Mouse (Mus musculus): ENCODE results near the gene Kctd18. TPM values are rescaled to one million over a fixed set of nuclear protein-coding genes. Genes with fewer than 3 reads are reported as not detected.
"Not testable (repeated sequence)": the region's sequence is repeated elsewhere in the genome, so short reads cannot be mapped to it uniquely, and the experiment has no call there.

Kctd18 gene
- polyA plus RNA-seq, 1 experiment = 4.8 TPM

- Histone ChIP-seq H3K36me3 (ENCODE audit: control insufficient read depth, insufficient read depth, low read length) (no peaks in the 10 kb centered on the region), H3K27ac (ENCODE audit: insufficient read depth, low read depth, low read length) (no peak overlapping the region), H3K27me3 (replicated peaks; ENCODE audit: control insufficient read depth, insufficient read depth, low read length) (no peaks in the 10 kb centered on the region), H3K4me1 (ENCODE audit: control insufficient read depth, insufficient read depth, low read length) (no peaks in the 10 kb centered on the region), H3K4me3 (ENCODE audit: insufficient read depth, low read depth, low read length) (no peak overlapping the region)
- no peak for DNase-seq
- TF ChIP-seq POLR2A (IDR thresholded peaks at IDR 0.05; ENCODE audit: low read depth, low read length) = no peak
- no peak for TF ChIP-seq CTCF (conservative IDR thresholded peaks at IDR 0.05; ENCODE audit: insufficient read depth, insufficient read length, low read depth, low read length)
- 90% methylated on average over 11 of the region's 11 CpGs for WGBS
Observed at GRCm38 (mm10) chr1:58055598-58055997, 36.8 kb upstream of the Kctd18 start.

- TF ChIP-seq POLR2A (IDR thresholded peaks at IDR 0.05; ENCODE audit: low read depth, low read length) (no peak), CTCF (conservative IDR thresholded peaks at IDR 0.05; ENCODE audit: insufficient read depth, insufficient read length, low read depth, low read length) (no peak)
Observed at GRCm38 (mm10) chr1:58049126-58049525, 30.4 kb upstream of the Kctd18 start.

GRCm38 (mm10) chr1:58046721-58047290 is 28.1 kb upstream of the Kctd18 start:
- DNase-seq = no peak
- H3K4me3 ChIP-seq (ENCODE audit: insufficient read depth, low read depth, low read length) = no peak overlapping the region
- H3K36me3 ChIP-seq (ENCODE audit: control insufficient read depth, insufficient read depth, low read length) = no peaks in the 10 kb centered on the region
- no peaks in the 10 kb centered on the region for H3K4me1 ChIP-seq (ENCODE audit: control insufficient read depth, insufficient read depth, low read length)
- H3K27me3 ChIP-seq (replicated peaks; ENCODE audit: control insufficient read depth, insufficient read depth, low read length) = no peaks in the 10 kb centered on the region
- H3K27ac ChIP-seq (ENCODE audit: insufficient read depth, low read depth, low read length) = no peak overlapping the region
- 60% methylated on average over 3 of the region's 3 CpGs for WGBS
- TF ChIP-seq CTCF (conservative IDR thresholded peaks at IDR 0.05; ENCODE audit: insufficient read depth, insufficient read length, low read depth, low read length) = no peak
- no peak for TF ChIP-seq POLR2A (IDR thresholded peaks at IDR 0.05; ENCODE audit: low read depth, low read length)

More at GRCm38 (mm10) chr1:58049126-58049525, 30.4 kb upstream of the Kctd18 start:
- DNase-seq = peak; percentile 57
- Histone ChIP-seq H3K27ac (ENCODE audit: insufficient read depth, low read depth, low read length) (no peak overlapping the region), H3K4me3 (ENCODE audit: insufficient read depth, low read depth, low read length) (no peak overlapping the region), H3K4me1 (ENCODE audit: control insufficient read depth, insufficient read depth, low read length) (no peaks in the 10 kb centered on the region), H3K27me3 (replicated peaks; ENCODE audit: control insufficient read depth, insufficient read depth, low read length) (no peaks in the 10 kb centered on the region), H3K36me3 (ENCODE audit: control insufficient read depth, insufficient read depth, low read length) (no peaks in the 10 kb centered on the region)
- WGBS = 89% methylated on average over 5 of the region's 5 CpGs

GRCm38 (mm10) chr1:58045546-58045945 is 26.8 kb upstream of the Kctd18 start:
- Histone ChIP-seq H3K27ac (ENCODE audit: insufficient read depth, low read depth, low read length) (no peak overlapping the region), H3K4me1 (ENCODE audit: control insufficient read depth, insufficient read depth, low read length) (no peaks in the 10 kb centered on the region), H3K36me3 (ENCODE audit: control insufficient read depth, insufficient read depth, low read length) (no peaks in the 10 kb centered on the region), H3K4me3 (ENCODE audit: insufficient read depth, low read depth, low read length) (no peak overlapping the region), H3K27me3 (replicated peaks; ENCODE audit: control insufficient read depth, insufficient read depth, low read length) (no peaks in the 10 kb centered on the region)
- TF ChIP-seq POLR2A (IDR thresholded peaks at IDR 0.05; ENCODE audit: low read depth, low read length) (no peak), CTCF (conservative IDR thresholded peaks at IDR 0.05; ENCODE audit: insufficient read depth, insufficient read length, low read depth, low read length) (no peak)
- WGBS = 79% methylated on average over 5 of the region's 5 CpGs
- no peak for DNase-seq

DNA sequence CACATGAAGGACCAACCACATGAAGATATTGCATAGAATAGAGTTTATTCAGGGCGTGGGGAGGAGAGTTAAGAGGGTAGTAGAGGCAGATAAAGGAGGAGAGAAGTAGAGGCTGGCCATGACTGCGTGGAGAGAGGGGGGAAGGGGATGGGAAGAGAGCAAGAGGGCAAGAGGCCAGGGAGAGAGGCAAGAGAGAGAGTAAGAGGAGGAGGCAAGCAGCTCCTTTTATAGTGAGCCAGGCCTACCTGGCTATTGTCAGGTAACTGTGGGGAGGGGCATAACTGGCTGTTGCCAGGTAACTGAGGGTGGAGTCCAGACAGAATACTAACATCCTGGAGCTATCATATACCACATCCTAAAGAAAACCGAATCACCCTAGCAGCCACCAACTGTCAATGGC is 26.3 kb upstream of the Kctd18 start:
- Histone ChIP-seq H3K36me3 (ENCODE audit: control insufficient read depth, insufficient read depth, low read length) (no peaks in the 10 kb centered on the region), H3K27ac (ENCODE audit: insufficient read depth, low read depth, low read length) (no peak overlapping the region), H3K27me3 (replicated peaks; ENCODE audit: control insufficient read depth, insufficient read depth, low read length) (no peaks in the 10 kb centered on the region), H3K4me1 (ENCODE audit: control insufficient read depth, insufficient read depth, low read length) (no peaks in the 10 kb centered on the region), H3K4me3 (ENCODE audit: insufficient read depth, low read depth, low read length) (no peak overlapping the region)
- 68% methylated on average over 3 of the region's 3 CpGs for WGBS
- DNase-seq = no peak
- TF ChIP-seq POLR2A (IDR thresholded peaks at IDR 0.05; ENCODE audit: low read depth, low read length) = no peak
- no peak for TF ChIP-seq CTCF (conservative IDR thresholded peaks at IDR 0.05; ENCODE audit: insufficient read depth, insufficient read length, low read depth, low read length)

GRCm38 (mm10) chr1:58037306-58037705 is 18.6 kb upstream of the Kctd18 start:
- not testable (repeated sequence) for H3K36me3 ChIP-seq (ENCODE audit: control insufficient read depth, insufficient read depth, low read length); H3K27me3 ChIP-seq (replicated peaks; ENCODE audit: control insufficient read depth, insufficient read depth, low read length); H3K4me1 ChIP-seq (ENCODE audit: control insufficient read depth, insufficient read depth, low read length); H3K4me3 ChIP-seq (ENCODE audit: insufficient read depth, low read depth, low read length); DNase-seq; H3K27ac ChIP-seq (ENCODE audit: insufficient read depth, low read depth, low read length)
- WGBS = 92% methylated on average over 9 of the region's 9 CpGs

GRCm38 (mm10) chr1:58031160-58031769 is 12.5 kb upstream of the Kctd18 start:
- TF ChIP-seq POLR2A (IDR thresholded peaks at IDR 0.05; ENCODE audit: low read depth, low read length) (no peak), CTCF (conservative IDR thresholded peaks at IDR 0.05; ENCODE audit: insufficient read depth, insufficient read length, low read depth, low read length) (peak; percentile 82)
- Histone ChIP-seq H3K4me1 (ENCODE audit: control insufficient read depth, insufficient read depth, low read length) (no peaks in the 10 kb centered on the region), H3K27me3 (replicated peaks; ENCODE audit: control insufficient read depth, insufficient read depth, low read length) (no peaks in the 10 kb centered on the region), H3K36me3 (ENCODE audit: control insufficient read depth, insufficient read depth, low read length) (no peaks in the 10 kb centered on the region), H3K4me3 (ENCODE audit: insufficient read depth, low read depth, low read length) (no peak overlapping the region), H3K27ac (ENCODE audit: insufficient read depth, low read depth, low read length) (no peak overlapping the region)
- 60% methylated on average over 10 of the region's 10 CpGs for WGBS
- DNase-seq = peak; percentile 50

Measured in kidney, adult 2 months (tissue).